Mouse (Mus musculus) G1E (cell line): ENCODE data around the gene Traf4. TPM values are rescaled to one million over a fixed set of nuclear protein-coding genes. Genes with fewer than 3 reads are reported as not detected.

Experiments used
- ATAC-seq: 2 replicates; pipeline ENCODE4 v1.8.0; 2016; ENCODE audit warnings: mild to moderate bottlenecking; ENCODE audit not compliant: insufficient number of reproducible peaks, poor library complexity, low FRiP score, severe bottlenecking; ENCODE audit errors: extremely low read depth
- DNase-seq: peaks from one replicate; pipeline ENCODE4 v3.0.0; 2012; ENCODE audit warnings: low spot score
- H3K27me3 ChIP-seq: 2 replicates; pipeline ENCODE4 v1.6.1; 2012; ENCODE audit warnings: mild to moderate bottlenecking, low read length, inconsistent platforms; ENCODE audit not compliant: insufficient read depth
- H3K36me3 ChIP-seq: replicated peaks from 2 replicates; pipeline ENCODE3; 2012; ENCODE audit warnings: mild to moderate bottlenecking, inconsistent platforms
- H3K4me1 ChIP-seq: 2 replicates; pipeline ENCODE4 v1.6.1; 2012; ENCODE audit warnings: low read depth, low read length, inconsistent platforms, mixed read lengths; ENCODE audit not compliant: insufficient read depth
- H3K4me3 ChIP-seq: 2 replicates; pipeline ENCODE4 v1.5.1; 2012; ENCODE audit warnings: low read depth, mild to moderate bottlenecking, inconsistent platforms, low read length, moderate library complexity, mixed read lengths
- H3K9me3 ChIP-seq: replicated peaks from 2 replicates; pipeline ENCODE4 v1.6.1; 2012; ENCODE audit warnings: inconsistent platforms
- CTCF ChIP-seq: IDR thresholded peaks from 2 replicates; pipeline ENCODE4 v1.5.1; 2012; ENCODE audit warnings: low read depth, low read length, inconsistent platforms, mixed read lengths
- GATA1 ChIP-seq: IDR thresholded peaks from 2 replicates; pipeline ENCODE4 v1.6.1; 2012; ENCODE audit warnings: borderline replicate concordance, low read length, inconsistent platforms, mixed read lengths
- GATA2 ChIP-seq: IDR thresholded peaks from 2 replicates; pipeline ENCODE4 v1.6.1; 2012; ENCODE audit warnings: low read depth, low read length, inconsistent platforms, borderline replicate concordance
- POLR2AphosphoS5 ChIP-seq: IDR thresholded peaks from 2 replicates; pipeline ENCODE4 v1.6.1; 2012; ENCODE audit warnings: low read depth, low read length, inconsistent platforms; ENCODE audit not compliant: insufficient replicate concordance
- TAL1 ChIP-seq: conservative IDR thresholded peaks from 2 replicates; pipeline ENCODE4 v1.6.1; 2012; ENCODE audit warnings: low read depth, low read length, inconsistent platforms, mixed read lengths
- polyA plus RNA-seq: library from polyadenylated mRNA; stranded (reverse); fragments of >175 nt; gene quantifications from 2 replicates; pipeline ENCODE4 v1.2.3, GENCODE M21; 2012
- total RNA-seq, 2 experiments: library from RNA; stranded (forward) in 1 of 2; stranded (reverse) in 1 of 2; fragments of 200-1000 nt in 1 of 2; fragments of >200 nt in 1 of 2; fragmentation: Nextera tagmentation in 1 of 2; gene quantifications; 2 replicates each; pipeline ENCODE4 v1.2.3; 2014 to 2017

Traf4 gene
- total and polyA plus RNA-seq, 3 experiments = 7.0 to 74.4 (median 42.8) TPM

- no peaks in the 10 kb centered on the region for H3K27me3 ChIP-seq
- ATAC-seq = no peak
- H3K9me3 ChIP-seq = no peaks in the 10 kb centered on the region
- DNase-seq = no peak
- H3K4me1 ChIP-seq = peaks cover 76% of the 10 kb centered on the region
- TF ChIP-seq GATA1 (no peak), CTCF (no peak), GATA2 (no peak), POLR2AphosphoS5 (no peak), TAL1 (no peak)
- H3K36me3 ChIP-seq = peaks cover 97% of the 10 kb centered on the region
- peak overlapping the region; percentile 28; the same call in 1 of the 2 replicates for H3K4me3 ChIP-seq
Measured at GRCm38 (mm10) chr11:78159557-78159956, 5.8 kb downstream of the Traf4 start.

DNA sequence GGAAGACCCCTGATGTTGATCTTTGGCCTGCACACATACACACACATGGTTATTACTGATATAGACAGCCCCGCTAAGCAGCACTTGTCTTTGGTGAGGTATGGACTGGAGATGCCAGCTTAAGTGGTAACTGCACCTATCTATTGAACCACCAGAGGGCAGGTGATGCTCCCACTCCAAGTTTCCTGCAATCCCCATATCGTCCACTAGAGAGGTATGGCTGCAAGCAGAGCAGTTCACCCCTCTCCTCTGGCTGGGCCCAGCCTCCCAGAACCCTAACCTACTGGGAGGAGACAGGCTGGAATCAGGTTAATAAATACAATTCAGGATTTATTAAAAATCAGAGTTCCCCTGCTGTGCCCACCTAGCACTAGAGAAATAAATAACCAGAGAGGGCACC is 6.3 kb downstream of the Traf4 start:
- peaks cover 99% of the 10 kb centered on the region for H3K36me3 ChIP-seq
- TF ChIP-seq CTCF (peak; percentile 99), TAL1 (no peak), GATA1 (no peak), GATA2 (no peak)
- peaks cover 76% of the 10 kb centered on the region for H3K4me1 ChIP-seq

DNA sequence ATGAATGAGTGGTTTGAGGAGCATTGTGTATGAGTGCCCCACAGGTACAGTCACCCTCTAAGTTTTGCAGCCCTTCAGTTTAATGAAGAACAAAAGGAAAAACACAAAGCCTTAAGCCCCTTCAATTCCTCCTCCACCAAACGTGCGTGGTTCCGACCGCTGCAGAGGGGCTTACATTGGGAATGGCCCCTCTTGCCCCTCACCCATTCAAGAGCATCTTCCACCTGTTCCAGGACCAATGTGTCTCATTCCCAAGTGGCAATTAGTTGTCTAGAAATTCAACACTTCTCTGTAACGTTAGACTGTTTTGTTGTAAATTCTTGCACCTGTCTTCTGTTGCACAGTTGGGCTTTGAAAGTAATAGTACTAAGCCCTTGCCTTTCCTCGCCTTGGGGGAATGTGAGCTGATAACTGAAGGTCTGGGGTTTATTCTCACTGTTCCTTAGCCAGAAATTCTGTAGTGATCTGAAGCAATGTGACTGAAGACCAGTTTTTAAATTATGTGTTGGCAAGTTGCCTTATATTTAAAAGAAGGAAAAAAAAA is 9.2 kb downstream of the Traf4 start:
- TF ChIP-seq GATA1 (no peak), POLR2AphosphoS5 (no peak), CTCF (no peak), TAL1 (no peak), GATA2 (no peak)
- ATAC-seq = no peak
- H3K4me3 ChIP-seq = no peak overlapping the region

More for the DNA sequence above, 6.3 kb downstream of the Traf4 start:
- H3K4me3 ChIP-seq = no peak overlapping the region
- H3K9me3 ChIP-seq = no peaks in the 10 kb centered on the region
- DNase-seq (peak; percentile 65), ATAC-seq (peak; percentile 60; the same call in 1 of the 2 replicates)
- H3K27me3 ChIP-seq = no peaks in the 10 kb centered on the region

DNA sequence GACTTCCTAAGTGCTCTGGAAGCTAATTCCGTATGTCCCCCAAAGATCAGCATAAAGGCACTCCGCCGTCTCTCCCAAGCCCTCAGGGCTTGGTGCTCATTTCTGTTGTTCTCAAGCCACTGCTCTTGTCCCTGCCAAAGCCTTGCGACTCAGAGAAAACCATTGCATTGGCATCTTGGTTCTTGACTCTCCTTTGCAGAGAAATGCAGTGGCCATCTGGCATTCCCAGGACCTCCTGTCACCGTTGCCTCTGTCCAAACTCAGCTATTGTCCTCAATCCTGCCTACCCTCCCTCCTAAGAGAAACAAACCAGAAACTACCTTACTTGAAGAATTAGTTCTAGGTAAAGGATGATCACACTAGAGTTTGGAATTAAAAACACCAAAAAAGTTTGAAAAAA is 9.7 kb downstream of the Traf4 start:
- no peaks in the 10 kb centered on the region for H3K27me3 ChIP-seq
- H3K36me3 ChIP-seq = peaks cover 96% of the 10 kb centered on the region
- H3K4me3 ChIP-seq = no peak overlapping the region
- H3K4me1 ChIP-seq = peaks cover 50% of the 10 kb centered on the region
- no peaks in the 10 kb centered on the region for H3K9me3 ChIP-seq
- ATAC-seq (no peak), DNase-seq (no peak)
- TF ChIP-seq POLR2AphosphoS5 = no peak
- TF ChIP-seq GATA1 = no peak
- no peak for TF ChIP-seq TAL1
- no peak for TF ChIP-seq CTCF
- TF ChIP-seq GATA2 = no peak

More for the DNA sequence above, 9.2 kb downstream of the Traf4 start:
- H3K27me3 ChIP-seq = no peaks in the 10 kb centered on the region
- H3K36me3 ChIP-seq = peaks cover 96% of the 10 kb centered on the region
- H3K4me1 ChIP-seq = peaks cover 55% of the 10 kb centered on the region
- no peaks in the 10 kb centered on the region for H3K9me3 ChIP-seq
- DNase-seq = no peak

GRCm38 (mm10) chr11:78153778-78154177 is 11.6 kb downstream of the Traf4 start:
- peaks cover 31% of the 10 kb centered on the region for H3K4me1 ChIP-seq
- H3K4me3 ChIP-seq = no peak overlapping the region
- peaks cover 94% of the 10 kb centered on the region for H3K36me3 ChIP-seq
- no peaks in the 10 kb centered on the region for H3K9me3 ChIP-seq
- H3K27me3 ChIP-seq = no peaks in the 10 kb centered on the region
- no peak for DNase-seq
- TF ChIP-seq POLR2AphosphoS5 = no peak
- no peak for TF ChIP-seq CTCF
- TF ChIP-seq GATA2 = no peak
- no peak for TF ChIP-seq GATA1
- TF ChIP-seq TAL1 = no peak
- ATAC-seq = no peak

- Histone ChIP-seq H3K4me3 (no peak overlapping the region), H3K36me3 (peaks cover 92% of the 10 kb centered on the region), H3K9me3 (no peaks in the 10 kb centered on the region), H3K4me1 (peaks cover 22% of the 10 kb centered on the region), H3K27me3 (no peaks in the 10 kb centered on the region)
- TF ChIP-seq TAL1 (no peak), CTCF (no peak), POLR2AphosphoS5 (no peak), GATA1 (no peak), GATA2 (no peak)
- DNase-seq (no peak), ATAC-seq (no peak)
Measured at GRCm38 (mm10) chr11:78152299-78153231, 12.8 kb downstream of the Traf4 start.
